Mouse (Mus musculus) bone marrow, adult 2 months (tissue): ENCODE results near the gene Stpg1.

Source experiments
- CTCF ChIP-seq: fragments of 200-500 bp; IDR thresholded peaks from 2 replicates; pipeline ENCODE4 v1.5.1; 2011; ENCODE audit warnings: low read length, control low read depth; ENCODE audit not compliant: control insufficient read depth, insufficient read depth
- POLR2A ChIP-seq: fragments of 200-500 bp; IDR thresholded peaks from 2 replicates; pipeline ENCODE4 v1.6.1; 2011; ENCODE audit warnings: low read depth, mild to moderate bottlenecking, control low read depth, low read length, borderline replicate concordance; ENCODE audit not compliant: control insufficient read depth

DNA sequence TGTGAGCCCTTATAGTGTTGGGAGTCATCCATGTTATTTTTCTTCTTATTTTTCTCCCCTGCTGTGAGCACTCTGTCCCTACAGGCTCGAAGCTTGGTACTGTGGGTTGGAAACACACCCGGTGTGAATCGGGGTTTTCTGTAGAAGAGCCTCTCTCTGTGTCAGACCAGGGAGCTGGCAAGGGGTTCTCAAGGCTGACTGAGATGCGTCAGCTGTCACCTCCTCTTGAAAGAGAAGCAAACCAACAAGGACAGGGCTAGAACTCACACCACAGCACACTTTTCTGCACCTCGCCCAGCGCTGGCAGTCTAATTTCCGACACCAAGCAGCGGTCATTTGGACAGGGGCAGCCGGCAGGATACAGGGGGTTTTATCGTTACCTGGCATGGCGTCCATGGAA is 31.2 kb upstream of the Stpg1 start:
- TF ChIP-seq POLR2A, result no peak
- TF ChIP-seq CTCF, result no peak
